Mouse (Mus musculus) T-helper 17 cell (primary cell): ENCODE data around the gene Slc37a2.
"Not testable (repeated sequence)": the region's sequence is repeated elsewhere in the genome, so short reads cannot be mapped to it uniquely, and the experiment has no call there.

Experiments used
- in situ Hi-C, 2 experiments: fragments of 300-600 bp; cut with MboI, MseI; formaldehyde crosslinking; loops; 1 replicate in 1 of 2; 2 replicates in 1 of 2; pipeline ENCODE4 v1.15.1; 2025; ENCODE audit warnings: high pct_unique_total_duplicates in 2 of 2

The Slc37a2 gene

GRCm38 (mm10) chr9:37255149-37255888, at the start of gene Slc37a2:
TSS of gene Slc37a2 (minus strand) at chr9:37255738.
- in situ Hi-C loops, result no loop called here

- in situ Hi-C loops, result no loop called here
Measured at GRCm38 (mm10) chr9:37301720-37302119, 46.2 kb upstream of the Slc37a2 start.

GRCm38 (mm10) chr9:37300501-37300900, 45.0 kb upstream of the Slc37a2 start:
- in situ Hi-C loops, result not testable (repeated sequence)

GRCm38 (mm10) chr9:37295586-37295985, 40.0 kb upstream of the Slc37a2 start:
- in situ Hi-C loops, result loop anchor here in 1 of 2 experiments (10.0 kb wide), 1 partner anchor 1259 kb away; no protein-coding TSS in a partner anchor

GRCm38 (mm10) chr9:37266622-37267021, 11.1 kb upstream of the Slc37a2 start:
- in situ Hi-C loops, result no loop called here

- in situ Hi-C loops, result no loop called here
Measured at GRCm38 (mm10) chr9:37255889-37256225, 319 bp upstream of the Slc37a2 start.

- in situ Hi-C loops, result no loop called here
Measured at GRCm38 (mm10) chr9:37254531-37255110, 917 bp downstream of the Slc37a2 start.

- in situ Hi-C loops, result no loop called here
Measured at GRCm38 (mm10) chr9:37250631-37251030, 4.9 kb downstream of the Slc37a2 start.

GRCm38 (mm10) chr9:37249976-37250375, 5.6 kb downstream of the Slc37a2 start:
- in situ Hi-C loops, result loop anchor here in 1 of 2 experiments (25.0 kb wide), 1 partner anchor 1688 kb away; the partner anchor contains the start of genes Ddx25, Hyls1, Pate2 and Pus3

- in situ Hi-C loops, result loop anchor here in 1 of 2 experiments (25.0 kb wide), 1 partner anchor 1686 kb away; the partner anchor contains the start of genes Ddx25, Hyls1, Pate2 and Pus3
Measured at GRCm38 (mm10) chr9:37248381-37248906, 7.1 kb downstream of the Slc37a2 start.

GRCm38 (mm10) chr9:37247429-37247828, 8.1 kb downstream of the Slc37a2 start:
- in situ Hi-C loops, result loop anchor here in 1 of 2 experiments (25.0 kb wide), 1 partner anchor 1685 kb away; the partner anchor contains the start of genes Ddx25, Hyls1, Pate2 and Pus3

GRCm38 (mm10) chr9:37245810-37246209, 9.7 kb downstream of the Slc37a2 start:
- in situ Hi-C loops, result loop anchor here in 1 of 2 experiments (25.0 kb wide), 1 partner anchor 1684 kb away; the partner anchor contains the start of genes Ddx25, Hyls1, Pate2 and Pus3

- in situ Hi-C loops, result loop anchor here in 1 of 2 experiments (25.0 kb wide), 1 partner anchor 1683 kb away; the partner anchor contains the start of genes Ddx25, Hyls1, Pate2 and Pus3
Measured at GRCm38 (mm10) chr9:37245404-37245803, 10.1 kb downstream of the Slc37a2 start.

GRCm38 (mm10) chr9:37244600-37244999, 10.9 kb downstream of the Slc37a2 start:
- in situ Hi-C loops, result loop anchor here in 1 of 2 experiments (25.0 kb wide), 1 partner anchor 1682 kb away; the partner anchor contains the start of genes Ddx25, Hyls1, Pate2 and Pus3

- in situ Hi-C loops, result loop anchor here in 1 of 2 experiments (25.0 kb wide), 1 partner anchor 1680 kb away; the partner anchor contains the start of genes Ddx25, Hyls1, Pate2 and Pus3
Measured at GRCm38 (mm10) chr9:37242764-37243163, 12.8 kb downstream of the Slc37a2 start.

- in situ Hi-C loops, result loop anchor here in 1 of 2 experiments (25.0 kb wide), 1 partner anchor 1674 kb away; the partner anchor contains the start of genes Ddx25, Hyls1, Pate2 and Pus3
Measured at GRCm38 (mm10) chr9:37235951-37236737, 19.4 kb downstream of the Slc37a2 start.

GRCm38 (mm10) chr9:37232201-37233195, 23.0 kb downstream of the Slc37a2 start:
- in situ Hi-C loops, result loop anchor here in 1 of 2 experiments (5.0 to 25.0 kb wide), 2 partner anchors 195 to 1670 kb away; partner anchors contain the start of genes Ddx25, Hyls1, Pate2 and Pus3

GRCm38 (mm10) chr9:37230486-37231195, 24.9 kb downstream of the Slc37a2 start:
- in situ Hi-C loops, result loop anchor here in 1 of 2 experiments (5.0 to 25.0 kb wide), 2 partner anchors 193 to 1668 kb away; partner anchors contain the start of genes Ddx25, Hyls1, Pate2 and Pus3
